Mouse (Mus musculus) megakaryocyte, embryonic 14.5 days (primary cell): ENCODE measurements around the gene Grip1.

Experiments
- FLI1 ChIP-seq: IDR thresholded peaks from 2 replicates; pipeline ENCODE4 v1.6.1; 2012; ENCODE audit warnings: low read length, inconsistent platforms, mixed read lengths
- GATA1 ChIP-seq: IDR thresholded peaks from 3 replicates; pipeline ENCODE4 v1.6.1; 2012; ENCODE audit warnings: mixed read lengths, low read length, inconsistent platforms, borderline replicate concordance

DNA sequence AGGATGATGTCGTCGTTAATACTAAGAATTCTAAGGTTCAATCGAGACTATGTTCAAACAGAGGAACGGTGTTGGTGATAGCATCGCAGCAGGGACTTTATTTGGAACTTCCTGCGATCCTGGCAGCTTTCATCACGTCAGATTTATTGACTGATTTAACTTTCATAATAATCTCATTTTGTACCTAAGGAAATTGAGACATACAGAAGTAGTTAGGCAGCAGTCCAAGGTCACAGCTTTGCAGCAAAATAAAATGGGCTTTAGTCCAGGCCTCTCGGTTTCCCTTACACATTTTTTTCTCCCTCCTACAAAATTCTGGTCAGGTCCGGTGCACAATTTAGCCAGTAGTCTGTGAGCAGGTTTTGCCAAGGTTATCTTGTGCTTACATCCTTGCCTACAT is 178.3 kb downstream of the Grip1 start:
- TF ChIP-seq GATA1 (no peak), FLI1 (no peak)
